Mouse (Mus musculus) gastrocnemius, postnatal 25 days (tissue): ENCODE results near the gene Slc7a8. TPM values are rescaled to one million over a fixed set of nuclear protein-coding genes. Genes with fewer than 3 reads are reported as not detected.
A peak's percentile ranks its signal among the peaks of the same experiment; 100 is the strongest.

Experiments
- DNase-seq: peaks from one replicate; pipeline ENCODE4 v3.0.0; 2022
- long read RNA-seq, 2 experiments: library from polyadenylated mRNA; stranded (forward); transcript quantifications; one replicate each; pipeline ENCODE4 v2.0.0; 2021
- total RNA-seq, 2 experiments: library from RNA; stranded (reverse); gene quantifications; 1 replicate in 1 of 2; 2 replicates in 1 of 2; pipeline ENCODE4 v1.2.3; 2021

Gene Slc7a8
- 10 to 100 TPM; 12.3 to 13.0 TPM for total RNA-seq
- long read RNA-seq, experiment 1, full-length matches to known transcripts, result 3 of 7 reads
- long read RNA-seq, experiment 1, partial matches to known transcripts, result 0 of 7 reads
- long read RNA-seq, experiment 1, other reads (novel, unspliced or antisense), result 4 of 7 reads
- long read RNA-seq, experiment 2, full-length matches to known transcripts, result 2 of 5 reads
- long read RNA-seq, experiment 2, partial matches to known transcripts, result 0 of 5 reads
- long read RNA-seq, experiment 2, other reads (novel, unspliced or antisense), result 3 of 5 reads

DNA sequence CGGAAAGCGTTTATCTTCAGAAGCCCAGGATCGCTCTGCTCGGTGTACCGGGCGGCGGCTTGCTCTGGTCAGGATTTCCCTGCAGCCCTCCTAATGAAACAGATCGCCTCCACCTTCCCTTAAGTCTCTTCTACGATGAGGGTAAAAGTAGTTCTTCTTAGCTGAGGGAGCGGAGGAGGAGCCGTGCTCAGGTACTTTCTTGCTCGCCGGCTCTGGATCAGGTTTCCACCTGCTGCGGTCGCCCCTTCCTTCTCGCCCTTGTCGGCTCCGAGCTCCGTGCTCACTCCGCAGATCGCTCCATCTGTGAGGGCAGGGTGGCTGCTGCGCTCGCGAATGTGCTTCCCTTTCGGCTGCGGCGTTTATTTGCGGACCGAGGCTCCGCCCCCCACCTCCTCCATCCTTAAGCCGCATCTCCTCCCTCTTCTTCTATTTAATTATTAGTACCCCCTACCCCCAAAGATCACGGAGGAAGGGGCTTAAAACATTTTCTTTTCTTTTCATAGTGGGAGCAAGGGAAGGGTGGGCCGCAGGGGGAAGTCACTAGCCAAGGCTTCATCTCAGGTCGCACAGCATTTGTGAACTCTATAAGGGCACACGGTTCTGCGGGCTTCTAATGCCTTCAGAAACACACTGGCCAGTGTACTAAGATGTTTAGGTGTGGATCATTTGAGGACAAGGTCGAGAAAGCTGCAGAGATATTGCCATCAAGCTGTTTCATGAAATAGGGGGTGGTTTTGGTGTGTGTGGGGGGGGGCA is at the start of gene Slc7a8:
TSS of gene Slc7a8 (minus strand) at position 337 of the 756 bp plus-strand sequence.
- DNase-seq, result peak; percentile 72

DNA sequence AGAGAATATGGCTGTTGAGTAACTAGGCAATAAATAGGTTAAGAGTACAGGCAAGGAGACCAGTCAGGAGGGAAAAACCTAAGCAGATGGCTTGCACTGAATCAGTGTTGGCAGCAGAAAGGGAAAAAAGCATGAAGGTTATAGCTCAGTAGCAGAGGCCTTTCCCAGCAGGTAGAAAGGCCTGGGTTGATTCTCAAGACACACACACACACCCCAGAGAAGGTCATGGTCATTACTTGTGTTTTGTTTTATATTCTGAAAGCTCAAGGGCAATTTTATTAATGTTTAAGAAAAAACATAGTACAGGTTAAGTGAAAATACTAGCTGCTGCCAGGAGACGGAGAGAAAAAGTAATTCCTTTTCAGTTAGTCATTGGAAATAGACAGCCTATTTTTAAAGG is 42.0 kb upstream of the Slc7a8 start:
- no peak for DNase-seq

DNA sequence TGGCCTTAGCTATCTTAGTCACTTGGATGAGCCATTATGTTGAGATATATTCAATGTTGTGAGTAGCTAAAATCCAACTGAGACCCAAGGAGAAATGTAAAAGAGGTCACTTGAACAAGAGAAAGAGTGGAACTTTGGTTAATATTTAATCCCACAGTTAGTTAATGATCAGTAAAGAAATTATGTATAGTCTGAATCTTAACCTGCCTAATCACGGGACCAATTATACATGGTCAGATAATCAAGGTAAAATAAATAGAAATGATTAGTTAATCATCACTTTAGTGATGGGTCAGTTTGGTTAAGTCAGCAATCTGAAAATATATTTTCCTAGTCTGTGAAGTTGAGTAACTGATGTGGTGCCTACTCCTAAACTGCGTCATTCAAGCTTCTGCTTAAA is 40.6 kb upstream of the Slc7a8 start:
- no peak for DNase-seq

DNA sequence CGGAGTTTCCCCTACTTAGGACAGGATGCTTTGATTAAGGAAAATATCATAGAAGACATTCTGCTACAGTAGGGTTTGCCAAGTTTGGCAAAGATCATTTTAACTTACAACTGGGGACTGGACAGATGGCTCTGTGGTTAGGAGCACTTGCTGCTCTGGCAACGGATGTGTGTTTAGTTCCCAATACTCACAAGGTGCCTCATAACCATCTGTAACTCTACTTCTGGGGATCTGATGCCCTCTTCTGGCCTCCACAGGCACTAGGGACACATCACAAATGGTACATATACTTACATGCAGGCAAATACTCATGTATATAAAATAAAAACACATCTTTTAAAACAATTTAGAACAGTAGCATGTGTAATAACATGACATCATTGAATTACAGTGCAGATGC is 36.0 kb upstream of the Slc7a8 start:
- DNase-seq, result no peak

DNA sequence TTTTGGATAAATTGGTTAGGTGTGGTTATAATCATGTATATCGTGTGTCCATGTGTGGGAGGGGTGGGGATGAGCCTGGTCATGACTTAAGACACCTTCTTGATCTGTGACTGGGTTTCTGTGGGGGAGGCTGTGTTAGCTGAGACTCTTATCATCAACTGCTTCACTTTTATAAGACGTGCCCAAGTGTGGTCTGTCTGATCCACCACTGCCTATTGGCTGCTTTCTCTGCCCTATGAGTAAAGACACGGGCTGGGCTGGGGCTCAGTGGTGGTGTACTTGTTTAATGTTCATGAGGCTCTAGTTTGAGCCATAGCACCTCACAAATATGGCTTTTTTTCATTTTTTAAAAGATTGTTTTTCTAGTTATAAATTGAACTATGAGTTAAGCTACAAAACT is 34.0 kb upstream of the Slc7a8 start:
- no peak for DNase-seq

DNA sequence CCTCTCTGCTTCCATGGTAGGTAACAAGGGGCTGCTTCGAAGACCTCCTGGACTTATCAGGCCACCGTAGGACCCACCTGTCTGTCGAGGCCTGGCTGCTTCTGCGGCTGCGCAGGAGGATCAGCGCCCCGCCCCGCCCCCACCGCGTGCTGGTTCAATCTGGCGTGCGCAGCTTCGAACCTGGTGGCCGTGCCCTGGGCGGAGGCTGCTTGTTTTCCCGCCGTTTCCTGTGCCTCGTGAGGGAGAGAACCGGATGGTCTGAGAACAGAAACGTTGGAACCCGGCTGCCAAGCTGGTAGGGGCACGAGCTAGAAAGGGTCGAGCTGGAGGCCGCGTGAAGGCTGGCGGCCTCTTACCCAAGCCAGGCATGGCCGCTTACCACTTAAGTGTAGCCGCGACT is 32.2 kb upstream of the Slc7a8 start, which contains the start of gene Rnf212b:
TSS of gene Rnf212b (plus strand) at position 151 of the 400 bp plus-strand sequence.
- DNase-seq, result no peak

DNA sequence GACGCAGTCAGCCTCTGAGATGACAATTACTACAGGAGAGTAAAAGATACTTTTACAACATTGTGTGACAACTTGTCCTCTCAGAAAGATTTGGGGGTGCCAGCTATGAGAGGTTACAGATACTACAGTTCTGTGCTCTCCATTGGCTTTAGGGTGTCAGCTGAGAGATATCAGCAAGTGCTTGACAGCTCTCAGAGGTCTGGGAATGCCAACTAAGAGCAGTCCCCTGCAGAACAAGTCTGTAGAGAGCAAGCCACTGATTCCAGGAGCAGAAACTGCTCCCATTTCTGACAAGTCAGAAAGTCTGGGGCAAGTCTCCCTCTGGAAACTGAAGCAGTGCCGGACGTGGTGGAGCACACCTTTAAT is 27.9 kb upstream of the Slc7a8 start:
- no peak for DNase-seq

DNA sequence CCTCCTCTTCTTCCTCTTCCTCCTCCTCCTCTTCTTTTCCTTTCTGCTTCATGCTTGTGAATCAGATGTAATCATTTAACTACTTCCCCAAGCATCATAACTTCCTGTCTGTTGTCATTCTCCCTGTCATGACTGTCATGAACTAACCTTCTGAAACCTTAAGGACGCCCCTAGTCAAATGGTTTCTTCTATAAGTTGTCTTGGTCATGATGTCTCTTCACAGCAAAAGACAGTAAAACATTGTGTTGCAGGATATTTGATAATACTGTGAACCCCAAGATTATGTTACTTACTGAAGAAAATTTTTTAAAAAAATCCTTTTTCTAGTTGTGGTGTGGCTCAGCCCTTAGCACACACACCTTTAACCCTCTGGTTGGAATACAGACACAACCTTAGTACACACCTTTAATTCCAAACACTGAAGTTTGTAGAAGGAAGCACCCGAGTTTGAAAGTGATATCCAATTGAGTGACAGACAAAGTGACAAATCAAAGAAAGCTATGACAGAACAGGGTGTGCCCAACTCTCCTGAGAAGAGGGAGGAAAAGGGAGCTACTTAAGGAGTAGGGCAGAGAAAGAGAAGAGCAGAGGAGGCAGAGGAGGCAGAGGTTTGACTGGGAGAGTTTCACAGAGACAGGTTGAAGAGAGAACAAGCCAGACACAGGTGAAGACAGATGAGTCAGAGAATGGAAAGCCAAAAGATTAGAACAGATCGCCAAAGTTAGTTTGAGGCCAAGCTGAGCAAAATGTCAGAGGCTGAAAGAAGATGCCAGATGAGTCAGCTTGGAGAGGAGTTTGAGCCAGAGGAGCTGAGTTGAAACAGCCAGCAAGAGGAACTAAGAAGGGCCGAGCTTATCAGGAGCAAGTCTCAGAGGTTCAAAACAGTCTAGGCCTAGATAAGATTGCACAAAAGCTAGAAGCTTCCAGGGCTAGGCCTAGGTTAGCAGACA is 27.2 kb upstream of the Slc7a8 start:
- peak; percentile 21 for DNase-seq

DNA sequence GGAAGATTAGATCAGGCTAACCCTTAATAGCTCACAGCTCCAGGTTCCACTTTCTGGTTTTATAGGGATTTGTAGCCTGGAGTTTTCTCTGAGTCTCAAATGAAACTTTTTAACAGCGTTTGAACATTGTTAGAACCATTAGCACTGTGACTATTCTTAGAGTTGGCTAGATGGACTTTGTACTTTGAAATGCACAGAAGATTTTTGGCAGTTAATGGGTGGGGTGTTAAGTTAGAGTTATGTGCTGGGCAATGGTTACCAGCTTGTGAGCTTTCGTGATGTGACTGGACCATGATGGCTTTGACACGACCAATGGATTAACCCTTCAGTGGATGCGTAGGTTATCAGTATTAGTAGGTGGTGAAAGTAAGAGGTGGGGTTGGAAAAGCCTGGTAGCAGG is 24.4 kb upstream of the Slc7a8 start:
- DNase-seq, result no peak

DNA sequence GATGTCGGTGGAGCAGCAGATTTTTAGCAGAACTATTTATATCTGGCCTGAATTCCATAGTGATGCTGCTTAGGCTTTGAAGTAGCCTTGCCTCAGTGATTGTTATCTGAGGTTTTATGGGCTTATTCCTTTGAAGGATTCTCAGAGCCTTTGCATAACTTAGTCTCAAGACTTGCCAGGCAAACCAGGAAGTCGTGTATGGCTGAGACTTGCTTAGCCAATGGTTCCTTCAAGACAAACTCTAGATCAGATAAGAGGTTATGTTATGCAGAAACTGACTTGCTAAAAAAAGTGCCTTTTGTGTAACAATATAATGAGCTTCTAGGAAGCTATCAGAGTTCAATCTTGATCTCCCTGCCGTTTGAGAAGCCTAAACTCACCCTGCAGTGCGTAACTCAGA is 20.7 kb upstream of the Slc7a8 start:
- no peak for DNase-seq

DNA sequence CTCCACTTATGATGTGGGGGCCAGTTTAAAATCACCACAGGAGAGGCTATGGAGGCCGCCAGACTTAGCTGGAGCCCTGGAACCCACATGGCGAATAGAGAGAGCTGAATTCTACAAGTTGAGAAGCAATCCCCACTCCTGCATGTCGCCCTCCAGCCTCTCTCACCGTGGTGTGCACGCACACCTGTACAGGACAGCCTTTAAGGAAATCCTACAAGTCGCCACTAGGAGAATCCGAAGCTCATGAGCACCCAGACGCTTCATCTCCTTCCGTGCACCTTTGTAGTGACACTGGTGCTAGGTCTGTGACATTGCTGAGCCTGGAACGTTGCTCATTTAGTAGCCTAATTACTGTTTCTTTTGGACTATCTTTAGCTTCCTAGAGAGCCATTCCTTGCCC is 17.9 kb upstream of the Slc7a8 start:
- no peak for DNase-seq

DNA sequence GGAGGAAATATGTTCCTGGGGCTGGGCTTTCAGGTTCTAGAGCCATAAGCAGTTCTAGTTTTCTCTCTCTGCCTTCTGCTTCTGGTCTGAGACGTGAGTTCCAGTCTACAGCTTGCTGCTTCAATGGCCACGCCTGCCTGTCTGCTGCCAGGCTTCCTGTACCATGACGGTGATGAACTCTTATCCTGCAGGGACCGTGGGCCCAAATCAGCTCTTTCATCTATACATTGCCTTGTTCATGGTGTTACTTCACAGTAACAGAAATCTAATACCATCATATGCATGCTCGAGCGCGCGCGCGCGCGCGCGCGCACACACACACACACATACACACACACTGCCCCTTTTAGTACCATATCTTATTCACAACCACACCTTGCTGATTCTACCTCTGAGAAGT is 15.0 kb upstream of the Slc7a8 start:
- no peak for DNase-seq

DNA sequence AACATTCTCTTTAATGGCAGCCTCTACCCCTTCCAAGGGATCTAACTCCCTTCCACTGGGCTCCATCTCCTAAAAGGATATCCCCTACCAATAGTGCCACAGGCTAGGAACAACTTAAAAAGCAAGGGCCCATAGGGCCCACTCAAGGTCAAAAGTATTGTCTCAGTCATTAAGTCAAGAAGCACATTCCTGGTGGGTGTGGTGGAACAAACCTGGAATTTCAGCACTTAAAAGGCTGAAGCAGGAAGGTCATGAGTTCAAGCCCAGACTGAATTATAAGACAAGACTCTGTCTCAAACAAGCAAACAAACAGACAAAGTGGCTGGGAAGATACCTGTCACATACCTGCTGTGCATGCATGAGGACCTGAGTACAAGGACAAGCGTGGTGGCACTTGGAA is 14.2 kb upstream of the Slc7a8 start:
- DNase-seq, result no peak

DNA sequence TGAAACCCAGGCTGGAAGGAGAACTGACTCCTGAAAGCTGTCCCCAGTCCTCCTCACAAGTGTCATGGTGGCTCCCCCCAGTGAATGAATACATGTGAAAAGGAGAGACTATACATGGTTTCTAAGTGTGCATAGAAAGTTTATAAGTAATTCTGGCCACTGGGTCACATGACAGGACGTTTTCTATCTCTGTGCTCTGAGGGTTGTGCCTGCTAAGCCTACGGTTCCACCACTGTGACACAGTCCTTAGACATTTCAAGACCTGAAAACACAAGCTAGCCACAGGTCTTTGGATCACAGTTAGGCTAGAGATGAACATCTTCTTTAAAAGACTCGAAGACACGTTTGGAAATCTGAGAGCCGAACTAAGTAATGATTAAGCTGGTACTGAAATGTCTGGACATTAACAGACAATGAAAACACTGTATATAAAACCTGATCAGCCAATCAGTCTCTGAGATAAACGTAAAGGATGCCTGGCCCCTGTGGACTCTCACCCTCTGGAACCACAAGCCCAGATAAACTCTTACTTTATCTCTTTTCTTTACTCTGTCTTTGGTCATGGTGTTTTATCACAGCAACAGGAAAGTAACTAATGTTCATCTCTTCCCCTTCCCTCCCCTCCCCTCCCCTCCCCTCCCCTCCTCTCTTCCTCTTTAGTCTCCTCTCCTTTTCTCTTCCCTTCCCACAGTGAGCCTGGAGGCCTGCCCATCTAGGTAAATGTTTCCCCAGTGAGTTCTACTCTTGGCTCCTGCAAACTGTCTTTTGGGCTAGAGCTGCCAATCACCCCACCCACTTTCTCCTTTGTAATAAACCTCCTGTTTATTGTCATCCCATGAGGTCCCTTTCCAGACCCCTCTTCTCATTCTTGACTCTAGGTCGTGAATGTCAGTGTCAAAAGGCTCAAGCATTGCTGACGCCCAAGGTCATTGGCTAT is 12.4 kb upstream of the Slc7a8 start:
- no peak for DNase-seq

DNA sequence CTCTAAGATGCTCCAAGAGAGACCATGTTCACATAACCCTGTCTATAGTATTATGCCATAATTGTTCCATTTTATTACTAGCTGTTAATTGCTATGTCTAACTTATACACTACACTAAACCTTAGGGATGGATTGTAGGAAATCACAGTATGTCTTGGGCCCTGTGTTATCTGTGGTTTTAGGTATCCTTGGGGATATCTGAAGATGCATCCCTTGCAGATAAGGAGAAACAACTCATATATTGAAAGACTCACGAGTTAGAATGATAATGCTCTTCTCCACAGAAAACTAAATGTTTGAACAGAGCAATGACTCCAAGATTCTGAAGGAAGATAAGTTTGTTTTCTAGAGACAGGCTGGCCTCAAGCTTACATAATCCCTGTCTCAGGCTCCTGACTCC is 11.6 kb upstream of the Slc7a8 start:
- DNase-seq, result no peak

DNA sequence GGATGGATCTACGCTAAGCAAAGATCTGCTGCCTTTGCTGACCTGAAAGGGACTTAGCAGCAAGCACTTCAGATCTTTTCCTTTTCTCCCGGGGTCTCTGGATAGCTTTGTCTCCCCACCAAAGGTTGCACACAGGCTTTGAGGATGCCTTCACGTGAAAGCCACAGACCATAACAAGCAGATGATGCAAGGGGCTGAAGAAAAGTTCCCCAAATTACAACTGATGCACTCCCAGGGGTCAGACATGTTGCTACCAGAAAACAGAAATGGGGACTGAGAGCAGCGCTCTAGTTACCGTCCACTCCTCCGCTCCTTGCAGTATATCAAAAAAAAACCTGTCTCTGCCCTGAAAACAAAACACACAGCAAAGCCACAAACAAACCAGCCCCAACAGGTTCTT is 10.4 kb upstream of the Slc7a8 start:
- DNase-seq, result no peak

DNA sequence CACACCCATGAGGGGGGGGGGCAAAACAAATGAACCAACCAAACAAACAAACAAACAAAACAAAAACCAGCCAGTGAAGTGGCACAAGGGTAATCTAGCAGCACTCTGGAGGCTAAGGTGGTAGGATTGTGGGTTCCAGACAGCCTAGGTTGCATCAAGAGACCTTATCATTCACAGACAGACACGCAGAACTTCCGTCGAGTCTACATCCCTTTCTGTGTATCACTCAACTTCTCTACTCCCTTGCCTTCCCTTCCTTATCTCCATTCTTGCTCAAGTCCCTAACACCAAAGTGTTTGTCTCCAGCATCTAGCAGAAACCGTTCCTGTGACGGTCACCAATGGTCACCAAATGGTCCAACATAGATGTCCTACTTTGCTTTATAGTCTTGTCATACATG is 6.5 kb upstream of the Slc7a8 start:
- DNase-seq, result no peak

DNA sequence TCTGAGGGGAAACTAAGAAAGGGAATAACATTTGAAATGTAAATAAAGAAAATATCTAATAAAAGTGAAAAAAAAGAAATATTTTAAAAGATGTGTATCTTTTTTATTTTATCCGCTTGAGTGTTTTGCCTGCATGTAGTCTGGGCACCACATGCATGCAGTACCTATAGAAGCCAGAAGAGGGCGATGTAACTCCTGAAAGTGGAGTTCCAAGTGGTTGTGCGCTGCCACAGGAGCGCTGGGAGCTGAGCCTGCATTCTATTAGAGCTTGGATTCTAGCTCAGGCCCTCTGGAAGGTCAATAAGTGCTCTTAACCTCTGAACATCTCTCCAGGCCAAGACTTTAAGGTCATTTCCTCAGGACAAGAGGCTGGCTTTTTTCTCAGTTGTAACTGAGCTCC is 5.5 kb upstream of the Slc7a8 start:
- DNase-seq, result no peak

DNA sequence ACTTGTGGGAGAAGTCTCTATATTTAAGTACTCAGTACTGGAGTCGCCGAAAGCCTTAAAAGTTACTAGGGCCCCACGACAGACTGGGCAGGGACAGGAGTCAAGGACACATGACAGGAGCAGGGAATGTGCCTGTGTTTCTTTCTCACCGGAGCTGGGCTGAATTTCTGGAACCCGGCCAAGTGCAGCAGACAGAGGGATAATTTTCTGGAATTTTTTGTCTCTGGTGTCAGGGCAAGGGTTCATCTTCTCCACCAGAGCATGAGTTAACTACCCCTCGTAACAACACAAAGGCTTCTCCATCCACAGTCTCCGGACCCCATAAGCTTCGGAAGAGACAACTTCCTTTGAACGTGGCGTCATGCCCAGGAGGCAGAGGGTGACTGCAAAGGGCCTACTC is 4.7 kb upstream of the Slc7a8 start:
- DNase-seq, result no peak

DNA sequence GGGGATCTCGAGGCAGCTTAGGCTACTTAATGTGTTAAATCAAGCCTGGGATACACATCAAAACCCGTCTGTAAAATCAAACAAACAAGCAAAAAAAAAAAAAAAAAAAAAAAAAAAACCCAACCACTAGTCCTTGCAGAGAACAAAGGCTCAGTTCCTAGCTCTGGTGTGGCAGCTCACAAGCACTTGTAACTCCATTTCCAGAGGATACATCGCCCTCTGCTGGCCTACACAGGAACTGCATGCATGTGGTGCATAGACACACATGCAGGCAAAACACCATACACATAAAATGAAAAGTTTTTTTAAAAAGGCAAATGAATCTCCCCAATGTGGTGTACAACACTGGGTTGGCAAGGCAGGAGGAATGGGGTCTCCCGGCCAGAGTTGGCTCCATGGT is 4.2 kb upstream of the Slc7a8 start:
- DNase-seq, result peak; percentile 37

DNA sequence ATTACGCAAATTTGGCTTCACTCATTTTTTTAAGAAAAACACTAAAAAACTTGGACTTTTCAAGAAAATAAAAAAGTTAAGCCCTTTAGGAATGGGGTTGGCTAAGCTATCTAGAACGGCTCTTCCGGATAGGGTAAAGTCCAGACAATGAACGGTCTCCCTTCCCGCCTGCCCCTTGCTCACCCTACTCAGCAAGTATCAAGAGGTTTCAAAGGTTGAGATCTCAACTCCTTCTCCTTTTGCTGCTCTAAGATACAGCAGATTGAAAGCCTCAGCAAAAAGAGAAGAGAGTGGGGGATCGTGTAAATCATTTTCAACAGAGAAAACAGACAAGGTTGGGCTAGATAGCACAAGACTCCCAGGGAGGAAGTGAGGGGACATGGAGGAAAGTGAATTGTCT is 1.2 kb upstream of the Slc7a8 start:
- no peak for DNase-seq
